Mouse (Mus musculus) heart, postnatal 0 days (tissue): ENCODE measurements around the gene Cblc. TPM values are rescaled to one million over a fixed set of nuclear protein-coding genes. Genes with fewer than 3 reads are reported as not detected.
A peak's percentile ranks its signal among the peaks of the same experiment; 100 is the strongest.

Source experiments
- ATAC-seq: fragments of 200-750 bp; cut with Nextera tagmentation; 2 replicates; pipeline ENCODE4 v1.8.0; 2017; ENCODE audit warnings: low read depth, moderate number of reproducible peaks, moderate library complexity; ENCODE audit not compliant: insufficient read depth
- DNase-seq: peaks from one replicate; pipeline ENCODE4 v3.0.0-alpha.2; 2016; ENCODE audit warnings: low spot score
- H3K27ac ChIP-seq: fragments of 300-500 bp; sonication (generic); 2 replicates; pipeline ENCODE4 v1.5.1; 2014; ENCODE audit warnings: low read depth, mild to moderate bottlenecking
- H3K27me3 ChIP-seq: fragments of 300-500 bp; sonication (generic); 2 replicates; pipeline ENCODE4 v1.6.1; 2014; ENCODE audit warnings: low read length, mixed read lengths; ENCODE audit not compliant: control insufficient read depth, insufficient read depth
- H3K36me3 ChIP-seq: fragments of 300-500 bp; sonication (generic); replicated peaks from 2 replicates; pipeline ENCODE4 v1.6.1; 2014; ENCODE audit warnings: low read length, mixed read lengths; ENCODE audit not compliant: control insufficient read depth, insufficient read depth
- H3K4me1 ChIP-seq: fragments of 300-500 bp; sonication (generic); 2 replicates; pipeline ENCODE4 v1.6.1; 2014; ENCODE audit warnings: antibody characterized with exemption; ENCODE audit not compliant: control insufficient read depth, insufficient read depth
- H3K4me2 ChIP-seq: fragments of 300-500 bp; sonication (generic); 2 replicates; pipeline ENCODE4 v1.6.1; 2014; ENCODE audit warnings: low read depth, mild to moderate bottlenecking, low read length, moderate library complexity
- H3K4me3 ChIP-seq: fragments of 300-500 bp; sonication (generic); 2 replicates; pipeline ENCODE4 v1.5.1; 2014; ENCODE audit warnings: low read depth, low read length
- H3K9ac ChIP-seq: fragments of 300-500 bp; sonication (generic); replicated peaks from 2 replicates; pipeline ENCODE4 v1.6.1; 2014; ENCODE audit warnings: low read depth, low read length, mixed read lengths
- H3K9me3 ChIP-seq: fragments of 300-500 bp; sonication (generic); replicated peaks from 2 replicates; pipeline ENCODE4 v1.6.1; 2016; ENCODE audit warnings: low read length; ENCODE audit not compliant: control insufficient read depth
- CTCF ChIP-seq: IDR thresholded peaks from 2 replicates; pipeline ENCODE4 v1.5.1; 2016; ENCODE audit warnings: antibody characterized with exemption, control low read depth, low read depth
- EP300 ChIP-seq: IDR thresholded peaks from 2 replicates; pipeline ENCODE4 v1.6.1; 2016; ENCODE audit warnings: antibody characterized with exemption, low read depth
- WGBS: fragments of 180-500 bp; shearing (Covaris S2); extraction: QIAGEN DNeasy Blood & Tissue Kit; methylation state at CpG from one replicate; pipeline ENCODE4 v1.1.7; 2014; 5-methylcytosine and 5-hydroxymethylcytosine counted together
- polyA plus RNA-seq: library from polyadenylated mRNA; unstranded; fragments of >200 nt; fragmentation: Nextera tagmentation; extraction: Ambion mirVana; gene quantifications from 2 replicates; pipeline ENCODE4 v1.2.1, GENCODE M21; 2015
- total RNA-seq: library from RNA; depleted of rRNA; stranded (reverse); fragments of >200 nt; gene quantifications from 2 replicates; pipeline ENCODE4 v1.2.3, GENCODE M21; 2014; ENCODE audit warnings: low replicate concordance

The Cblc gene
- total and polyA plus RNA-seq, 2 experiments from 2014 or later = 0.36 TPM; not detected in 1

GRCm38 (mm10) chr7:19822193-19822592, 25.6 kb upstream of the Cblc start:
- TF ChIP-seq EP300 (no peak), CTCF (no peak)
- 7% methylated on average over 19 of the region's 20 CpGs for WGBS
- DNase-seq = no peak
- Histone ChIP-seq H3K9ac (peak overlapping the region; percentile 65), H3K27me3 (peaks cover 12% of the 10 kb centered on the region), H3K9me3 (no peaks in the 10 kb centered on the region), H3K4me1 (peaks cover 18% of the 10 kb centered on the region; the same call in 1 of the 2 replicates), H3K36me3 (no peaks in the 10 kb centered on the region), H3K4me2 (peak overlapping the region; percentile 75), H3K27ac (no peak overlapping the region), H3K4me3 (peak overlapping the region; percentile 52)
- ATAC-seq = no peak

DNA sequence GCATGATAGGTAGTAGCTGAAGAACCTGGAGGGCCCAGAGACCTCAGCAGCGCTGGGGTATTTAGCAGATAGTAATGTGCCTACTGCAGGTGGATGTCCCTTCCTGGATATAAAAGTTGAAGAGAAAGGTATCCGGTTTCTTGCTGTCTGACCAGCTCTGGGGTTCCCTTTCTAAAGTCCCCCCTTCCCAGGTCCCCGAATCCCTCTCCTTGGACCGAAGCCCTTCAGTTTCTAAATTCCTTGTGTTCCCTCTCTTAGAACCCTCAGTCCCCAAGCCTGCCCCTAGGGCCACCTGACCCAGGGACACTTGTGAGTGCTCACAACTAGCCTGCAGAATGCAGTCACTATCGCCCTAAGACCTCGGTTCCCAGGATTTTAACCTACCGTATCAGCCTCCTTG, 25.0 kb upstream of the Cblc start:
- no peaks in the 10 kb centered on the region for H3K36me3 ChIP-seq
- ATAC-seq (no peak), DNase-seq (no peak)
- H3K9ac ChIP-seq = no peak overlapping the region
- peak overlapping the region; percentile 52; the same call in 1 of the 2 replicates for H3K4me3 ChIP-seq
- no peak for TF ChIP-seq CTCF
- TF ChIP-seq EP300 = no peak
- no peak overlapping the region for H3K27ac ChIP-seq
- no peak overlapping the region; the same call in 1 of the 2 replicates for H3K4me2 ChIP-seq
- H3K27me3 ChIP-seq = peaks cover 12% of the 10 kb centered on the region
- no peaks in the 10 kb centered on the region for H3K9me3 ChIP-seq
- peaks cover 24% of the 10 kb centered on the region for H3K4me1 ChIP-seq
- 80% methylated on average over 7 of the region's 7 CpGs for WGBS

DNA sequence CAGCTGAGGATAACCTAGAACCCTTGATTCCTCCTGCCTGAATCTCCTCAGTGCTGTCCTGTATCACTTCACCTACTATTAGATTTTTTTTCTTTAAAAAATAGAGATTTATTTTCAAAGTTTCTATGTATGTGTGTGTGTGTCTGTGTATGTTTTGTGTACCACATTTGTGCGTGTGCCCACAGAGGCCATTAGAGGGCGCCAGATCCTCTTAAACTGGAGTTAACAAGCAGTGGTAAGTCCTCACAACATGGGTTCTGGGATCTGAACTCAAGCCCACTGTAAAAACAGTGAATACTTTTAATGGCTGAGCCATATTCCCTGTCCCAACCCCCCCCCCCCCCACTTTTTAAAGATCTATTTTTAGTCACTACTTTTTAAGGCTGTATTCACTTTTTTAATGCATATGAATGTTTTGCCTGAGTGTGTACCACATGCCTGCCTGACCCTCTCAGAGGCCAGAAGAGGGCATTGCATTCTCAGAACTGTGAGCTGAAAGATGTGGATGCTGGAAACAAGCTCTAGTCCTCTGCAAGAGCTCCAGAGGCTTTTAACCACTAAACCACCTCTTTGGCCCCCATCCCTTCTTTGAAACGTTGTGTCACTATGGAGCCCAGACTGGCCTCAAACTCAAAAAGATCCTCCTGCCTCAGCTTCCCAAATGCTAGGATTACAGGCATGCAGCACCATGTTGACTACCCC, 23.9 kb upstream of the Cblc start:
- no peak overlapping the region for H3K4me2 ChIP-seq
- H3K9me3 ChIP-seq = no peaks in the 10 kb centered on the region
- TF ChIP-seq EP300 (no peak), CTCF (0 out of 2 replicates have a peak, but pooled peaks have one; percentile 5)
- 71% methylated on average over 3 of the region's 3 CpGs for WGBS
- no peak overlapping the region for H3K4me3 ChIP-seq
- no peak overlapping the region for H3K27ac ChIP-seq
- peaks cover 28% of the 10 kb centered on the region for H3K4me1 ChIP-seq
- peaks cover 12% of the 10 kb centered on the region for H3K27me3 ChIP-seq
- no peaks in the 10 kb centered on the region for H3K36me3 ChIP-seq
- DNase-seq (no peak), ATAC-seq (no peak)
- H3K9ac ChIP-seq = no peak overlapping the region

GRCm38 (mm10) chr7:19818875-19819274, 22.3 kb upstream of the Cblc start:
- H3K9ac ChIP-seq = no peak overlapping the region
- peaks cover 12% of the 10 kb centered on the region for H3K27me3 ChIP-seq
- no peak overlapping the region for H3K4me2 ChIP-seq
- no peak for TF ChIP-seq CTCF
- no peak for TF ChIP-seq EP300
- H3K4me1 ChIP-seq = peaks cover 18% of the 10 kb centered on the region
- no peak overlapping the region for H3K4me3 ChIP-seq
- no peaks in the 10 kb centered on the region for H3K36me3 ChIP-seq
- DNase-seq (no peak), ATAC-seq (no peak)
- 80% methylated on average over 7 of the region's 7 CpGs for WGBS
- no peaks in the 10 kb centered on the region for H3K9me3 ChIP-seq
- no peak overlapping the region for H3K27ac ChIP-seq

DNA sequence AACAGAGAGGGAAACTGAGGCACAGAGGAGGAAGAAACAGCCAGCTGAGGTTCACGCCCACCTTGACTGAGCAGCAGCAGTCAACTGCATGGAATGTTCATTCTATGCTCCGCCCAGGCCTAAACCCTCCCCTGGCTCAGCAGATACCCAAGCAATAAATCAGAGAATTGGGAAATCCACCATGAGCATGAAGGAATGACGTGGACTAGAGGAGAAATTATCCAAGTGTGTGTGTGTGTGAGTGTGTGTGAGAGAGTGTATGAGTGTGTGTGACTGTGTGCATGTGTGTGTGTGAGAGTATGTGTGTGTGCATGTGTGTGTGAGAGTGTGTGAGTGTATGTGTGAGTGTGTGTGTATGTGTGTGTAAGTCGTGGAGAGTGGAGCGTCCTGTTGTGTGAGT, 21.8 kb upstream of the Cblc start:
- Histone ChIP-seq H3K9ac (no peak overlapping the region), H3K27ac (no peak overlapping the region), H3K4me1 (peaks cover 16% of the 10 kb centered on the region), H3K9me3 (no peaks in the 10 kb centered on the region), H3K4me2 (no peak overlapping the region), H3K36me3 (no peaks in the 10 kb centered on the region), H3K27me3 (peaks cover 12% of the 10 kb centered on the region), H3K4me3 (no peak overlapping the region)
- ATAC-seq (no peak), DNase-seq (no peak)
- no peak for TF ChIP-seq EP300
- TF ChIP-seq CTCF = no peak
- 83% methylated on average over 5 of the region's 5 CpGs for WGBS
